In genomic region chr8:105620211-105620610, GRCm38 (mm10) we compare ENCODE assay signal across 18 mouse cellular contexts. TPM values are rescaled to one million over a fixed set of nuclear protein-coding genes. Genes with fewer than 3 reads are reported as not detected.
A peak's percentile ranks its signal among the peaks of the same experiment; 100 is the strongest.
DNase-seq lines count a peak whose midpoint lies in the region; TF ChIP-seq lines count a peak whose summit lies in the region.
"Had no signal": no experiment of that assay in that cellular context is flagged by ENCODE, and none has a peak within 500 bp of the region (broad histone marks: within the 10 kb centered on the region; RNA-seq: fewer than 3 reads in every experiment).

No protein-coding gene starts in this region.

- peaks cover 86% of the 10 kb centered on the region for H3K4me1 ChIP-seq in E14TG2a.4 (replicated peaks; ENCODE audit: low read depth, low read length)
- peaks cover 3% of the 10 kb centered on the region for H3K4me1 ChIP-seq in ES-Bruce4 (ENCODE audit: control insufficient read depth, insufficient read depth, low read length)

- no peak for TF ChIP-seq CTCF in layer of hippocampus, adult 2 months (conservative IDR thresholded peaks at IDR 0.05)
- TF ChIP-seq CTCF in E14TG2a.4 (conservative IDR thresholded peaks at IDR 0.05; ENCODE audit: low read length) (no peak), ES-Bruce4 (IDR thresholded peaks at IDR 0.05; ENCODE audit: low read depth, low read length) (no peak)

- H3K27me3 ChIP-seq in E14TG2a.4 (ENCODE audit: insufficient read depth, low read length) (peaks cover 11% of the 10 kb centered on the region), ES-Bruce4 (ENCODE audit: control insufficient read depth, insufficient read depth, low read length, poor library complexity, severe bottlenecking) (no peaks in the 10 kb centered on the region)
- H3K27me3 ChIP-seq: Patski had no signal

- H3K9ac ChIP-seq in ES-Bruce4 (ENCODE audit: low read depth, poor library complexity, severe bottlenecking), result 0 out of 2 replicates have a peak overlapping the region, but pooled peaks have one; percentile 4
- H3K9ac ChIP-seq: embryonic facial prominence, embryonic 12.5 days; hindbrain, embryonic 14.5 days had no signal

- peaks cover 65% of the 10 kb centered on the region for H3K36me3 ChIP-seq in E14TG2a.4 (ENCODE audit: insufficient read depth, low read length)
- peaks cover 5% of the 10 kb centered on the region; the same call in 1 of the 2 replicates for H3K36me3 ChIP-seq in ES-Bruce4 (ENCODE audit: control insufficient read depth, insufficient read depth, low read length, poor library complexity, severe bottlenecking)

- peak overlapping the region; percentile 83 for H3K27ac ChIP-seq in layer of hippocampus, adult 2 months
- no peak overlapping the region for H3K27ac ChIP-seq in ES-Bruce4 (ENCODE audit: insufficient read depth, low read length)
- H3K27ac ChIP-seq: embryonic facial prominence, embryonic 12.5 days; heart, adult 2 months; hindbrain, embryonic 10.5 days; hindbrain, embryonic 14.5 days had no signal

- no peak overlapping the region for H3K4me3 ChIP-seq in layer of hippocampus, adult 2 months
- H3K4me3 ChIP-seq in E14TG2a.4 (replicated peaks; ENCODE audit: low read length) (peak overlapping the region; percentile 62), ES-Bruce4 (ENCODE audit: low read depth, low read length) (peak overlapping the region; percentile 11; the same call in 1 of the 2 replicates)
- H3K4me3 ChIP-seq: embryonic facial prominence, embryonic 12.5 days; heart, adult 2 months; hindbrain, embryonic 10.5 days had no signal

- no peak for TF ChIP-seq POLR2A in ES-Bruce4 (IDR thresholded peaks at IDR 0.05; ENCODE audit: insufficient read depth, low read length)

- TF ChIP-seq EP300 in ES-Bruce4 (IDR thresholded peaks at IDR 0.05; ENCODE audit: insufficient read depth, low read depth, low read length), result no peak

- no peaks in the 10 kb centered on the region for H3K9me3 ChIP-seq in E14TG2a.4 (ENCODE audit: low read length)
- H3K9me3 ChIP-seq in ES-Bruce4 (replicated peaks; ENCODE audit: control insufficient read depth, insufficient read depth, low read length, poor library complexity, severe bottlenecking), result no peaks in the 10 kb centered on the region
- H3K9me3 ChIP-seq: embryonic facial prominence, embryonic 12.5 days; hindbrain, embryonic 10.5 days had no signal

- DNase-seq in layer of hippocampus, adult 2 months (ENCODE audit: low spot score in 2 of 2), result no peak
- no peak for DNase-seq in layer of hippocampus, adult 11-12 months (ENCODE audit: low spot score)
- peak; percentile 13 for DNase-seq in right cerebral cortex, postnatal 14 days
- no peak for DNase-seq in right cerebral cortex, postnatal 10 days (ENCODE audit: low spot score in 2 of 2)
- DNase-seq in urinary bladder, postnatal 25 days (ENCODE audit: low spot score), result no peak
- DNase-seq: adrenal gland, postnatal 14 days; cerebellum, adult 11-12 months; cerebellum, adult 9-10 months; cerebellum, postnatal 25 days; gastrocnemius, postnatal 10 days; heart, adult 2 months; heart, postnatal 10 days had no signal

RNA-seq across cellular contexts. Expression of gene Ripor1, which starts 15.2 kb away (rescaled TPM):
- total RNA-seq in layer of hippocampus, adult 2 months (2021), result 10 to 100 TPM; 88.7 to 94.8 TPM
- 26.5 and 27.5 TPM in 2 replicates for polyA plus RNA-seq in ES-Bruce4 (2011; ENCODE audit: insufficient read depth, insufficient read length, low read depth, missing spikeins)

RNA-seq across cellular contexts. Expression of gene Ctcf, which starts 16.2 kb away (rescaled TPM):
- 10 to 100 TPM; 70.4 to 82.6 TPM for total RNA-seq in layer of hippocampus, adult 2 months (2021)
- 105 and 123 TPM in 2 replicates for polyA plus RNA-seq in ES-Bruce4 (2011; ENCODE audit: insufficient read depth, insufficient read length, low read depth, missing spikeins)

RNA-seq across cellular contexts. Expression of gene Agrp, which starts 17.0 kb away (rescaled TPM):
- total RNA-seq in layer of hippocampus, adult 2 months (2021), result not detected
- not detected in 2 replicates for polyA plus RNA-seq in ES-Bruce4 (2011; ENCODE audit: insufficient read depth, insufficient read length, low read depth, missing spikeins)
- total RNA-seq: heart, adult 2 months; heart, postnatal 10 days had no signal

RNA-seq across cellular contexts. Expression of gene Atp6v0d1, which starts 54.4 kb away (rescaled TPM):
- 100 to 1,000 TPM; 278 to 305 TPM for total RNA-seq in layer of hippocampus, adult 2 months (2021)
- polyA plus RNA-seq in ES-Bruce4 (2011; ENCODE audit: insufficient read depth, insufficient read length, low read depth, missing spikeins), result 78.4 and 86.5 TPM in 2 replicates
